Comparison of ENCODE assay signal across 27 mouse cellular contexts in genomic region chr13:27734512-27735186, GRCm38 (mm10). TPM values are rescaled to one million over a fixed set of nuclear protein-coding genes. Genes with fewer than 3 reads are reported as not detected.
"Had no signal": no experiment of that assay in that cellular context is flagged by ENCODE, and none has a peak within 500 bp of the region (broad histone marks: within the 10 kb centered on the region; RNA-seq: fewer than 3 reads in every experiment).

No protein-coding gene starts in this region.

- H3K27me3 ChIP-seq: lung, embryonic 15.5 days; megakaryocyte, embryonic 14.5 days; midbrain, embryonic 13.5 days; midbrain, embryonic 15.5 days; neural tube, embryonic 13.5 days; neural tube, embryonic 15.5 days; stomach, embryonic 15.5 days had no signal

- H3K4me2 ChIP-seq: lung, embryonic 15.5 days; midbrain, embryonic 11.5 days; midbrain, embryonic 13.5 days; midbrain, embryonic 15.5 days; neural tube, embryonic 13.5 days; neural tube, embryonic 15.5 days; stomach, embryonic 15.5 days had no signal

- ATAC-seq: lung, postnatal 0 days; midbrain, embryonic 13.5 days; midbrain, embryonic 15.5 days had no signal

- H3K36me3 ChIP-seq: lung, embryonic 15.5 days; midbrain, embryonic 13.5 days; midbrain, embryonic 15.5 days; neural tube, embryonic 13.5 days; neural tube, embryonic 15.5 days; stomach, embryonic 15.5 days had no signal

- H3K4me3 ChIP-seq: lung, embryonic 15.5 days; megakaryocyte, embryonic 14.5 days; midbrain, embryonic 13.5 days; midbrain, embryonic 15.5 days; neural tube, embryonic 13.5 days; neural tube, embryonic 15.5 days; stomach, embryonic 15.5 days had no signal

- DNase-seq: lung, adult 2 months; lung, postnatal 14 days; lung, postnatal 36 days; retina, postnatal 1 day; right cerebral cortex, adult 18-20 months; right cerebral cortex, postnatal 25 days; thymus, adult 2 months; thymus, postnatal 25 days; thymus, postnatal 4 days had no signal

RNA-seq across cellular contexts. Expression of gene Prl7d1, which starts 18.1 kb away (rescaled TPM):
- total RNA-seq: megakaryocyte progenitor cell, adult 5-6 weeks; midbrain, postnatal 0 days; monocyte, adult 5-6 weeks had no signal
- polyA plus RNA-seq: lung, adult 2 months; lung, embryonic 15.5 days; lung, postnatal 0 days; macrophage; midbrain, embryonic 11.5 days; midbrain, embryonic 13.5 days; midbrain, embryonic 15.5 days; midbrain, postnatal 0 days; neural tube, embryonic 11.5 days; neural tube, embryonic 13.5 days; neural tube, embryonic 15.5 days; spleen, adult 2 months; stomach, embryonic 15.5 days; stomach, postnatal 0 days; testis, adult 2 months; thymus, adult 2 months; urinary bladder, adult 2 months had no signal

RNA-seq across cellular contexts. Expression of gene Prl7c1, which starts 46.0 kb away (rescaled TPM):
- total RNA-seq: megakaryocyte progenitor cell, adult 5-6 weeks; midbrain, postnatal 0 days; monocyte, adult 5-6 weeks had no signal
- polyA plus RNA-seq: lung, adult 2 months; lung, embryonic 15.5 days; lung, postnatal 0 days; macrophage; midbrain, embryonic 11.5 days; midbrain, embryonic 13.5 days; midbrain, embryonic 15.5 days; midbrain, postnatal 0 days; neural tube, embryonic 11.5 days; neural tube, embryonic 13.5 days; neural tube, embryonic 15.5 days; spleen, adult 2 months; stomach, embryonic 15.5 days; stomach, postnatal 0 days; testis, adult 2 months; thymus, adult 2 months; urinary bladder, adult 2 months had no signal
